Mouse (Mus musculus) right cerebral cortex, postnatal 25 days (tissue): ENCODE measurements around the gene Srcin1.
A peak's percentile ranks its signal among the peaks of the same experiment; 100 is the strongest.

Experiments used
- DNase-seq: peaks from one replicate; pipeline ENCODE4 v3.0.0; 2022

The Srcin1 gene

GRCm38 (mm10) chr11:97578286-97578685 is 2.3 kb upstream of the Srcin1 start:
- no peak for DNase-seq

DNA sequence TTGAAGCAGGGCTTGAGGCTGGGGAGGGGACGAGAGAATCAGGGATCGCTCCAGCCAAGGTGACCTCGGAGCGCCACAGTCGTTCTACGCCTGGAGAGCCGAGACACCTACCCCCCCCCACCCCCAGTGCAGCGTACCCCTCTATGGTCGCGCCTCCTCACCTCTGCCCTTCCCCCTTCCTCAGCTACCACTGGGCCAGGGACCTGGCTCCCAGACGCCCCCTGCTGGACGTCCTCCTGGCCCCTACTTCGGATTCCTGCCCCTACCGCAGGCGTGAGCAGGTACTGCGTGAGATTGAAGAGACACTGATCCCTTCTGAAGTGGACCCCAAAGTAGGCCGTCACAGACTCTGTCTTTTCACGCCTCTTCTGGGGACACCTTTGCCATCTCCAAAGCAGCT is 348 bp downstream of the Srcin1 start:
- peak; percentile 78 for DNase-seq

- peak; percentile 77 for DNase-seq
Observed at GRCm38 (mm10) chr11:97575075-97575474, 911 bp downstream of the Srcin1 start.

DNA sequence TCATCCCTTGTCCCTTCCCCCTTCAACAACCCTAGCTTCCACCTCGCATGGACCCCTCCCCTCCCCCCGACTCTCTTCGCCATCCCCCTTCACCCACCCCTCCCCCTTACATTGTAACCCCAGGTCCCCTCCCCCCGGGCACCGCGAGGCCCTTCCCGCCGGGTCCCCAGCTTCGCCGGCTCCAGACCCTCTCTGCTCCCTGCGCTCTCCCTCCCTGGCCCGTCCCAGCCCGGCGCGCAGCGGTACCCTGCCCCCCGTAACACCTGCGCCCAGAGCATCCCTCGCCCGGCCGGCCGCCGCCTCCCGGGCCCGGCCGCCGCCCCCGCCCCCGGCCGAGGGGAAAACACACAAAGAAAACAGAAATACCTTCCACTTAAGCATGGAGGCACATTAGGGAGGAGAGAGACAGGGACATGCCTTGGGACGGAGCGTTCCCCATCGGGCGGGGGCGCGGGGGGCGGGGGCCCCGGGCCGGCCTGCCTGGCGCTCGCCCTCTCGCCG is 1.4 kb downstream of the Srcin1 start:
- DNase-seq, result no peak

- DNase-seq, result peak; percentile 82
Observed at GRCm38 (mm10) chr11:97573891-97574550, 2.0 kb downstream of the Srcin1 start.

GRCm38 (mm10) chr11:97572895-97573480 is 3.0 kb downstream of the Srcin1 start:
- DNase-seq, result no peak

DNA sequence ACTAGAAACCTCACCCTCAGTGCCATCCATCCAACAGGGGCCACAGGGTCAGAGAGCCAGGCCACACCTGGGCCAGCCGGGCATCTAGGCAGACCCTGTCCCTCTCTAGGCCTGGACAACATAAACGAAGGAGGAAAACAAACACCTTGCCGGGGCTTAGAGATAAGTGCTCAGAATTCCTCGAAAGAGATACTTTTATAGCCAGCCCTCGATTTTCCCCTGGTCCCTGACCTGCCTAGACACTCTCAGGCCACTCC is 4.0 kb downstream of the Srcin1 start:
- no peak for DNase-seq

DNA sequence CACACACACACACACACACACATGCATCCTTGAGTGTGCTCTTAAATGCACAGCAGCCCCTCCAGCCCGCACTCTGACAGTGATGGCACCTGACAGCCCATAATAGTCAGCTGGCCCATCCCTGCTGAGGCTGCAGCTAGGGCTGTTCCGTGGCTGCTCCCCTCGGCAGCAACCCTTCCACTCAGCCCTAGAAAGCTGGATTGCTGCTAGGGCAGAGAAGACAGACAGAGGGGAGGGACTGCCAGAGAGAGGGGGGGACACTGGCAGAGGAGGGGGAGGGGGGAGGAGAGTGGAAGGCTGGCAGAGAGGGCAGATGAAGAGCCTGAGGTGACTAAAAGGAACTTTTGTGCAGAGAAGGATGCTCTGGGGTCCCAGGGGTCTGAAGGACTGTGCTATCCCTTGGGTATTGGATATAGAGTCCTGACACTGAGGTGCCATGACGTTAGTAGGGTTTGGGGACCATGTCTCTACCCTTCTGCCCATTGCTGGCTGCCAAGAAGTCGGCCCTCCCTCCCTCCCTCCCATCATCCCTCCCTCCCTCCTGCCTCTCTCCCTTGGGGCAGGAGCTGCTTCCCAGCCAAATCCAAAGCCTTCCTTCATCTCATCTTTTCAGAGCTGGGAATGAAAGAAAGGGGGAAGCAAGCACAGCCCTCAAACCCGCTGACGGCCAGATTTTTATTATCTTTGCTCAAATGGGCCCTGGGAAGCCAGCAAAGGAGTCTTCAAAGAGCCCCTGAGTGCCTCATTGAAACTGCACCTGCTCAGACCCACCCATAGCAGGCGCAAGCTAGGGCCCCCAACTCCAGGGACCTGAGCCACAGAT is 4.5 kb downstream of the Srcin1 start:
- no peak for DNase-seq

- DNase-seq, result no peak
Observed at GRCm38 (mm10) chr11:97570493-97571137, 5.4 kb downstream of the Srcin1 start.

GRCm38 (mm10) chr11:97569806-97570205 is 6.2 kb downstream of the Srcin1 start:
- DNase-seq, result no peak

- DNase-seq, result no peak
Observed at GRCm38 (mm10) chr11:97569301-97569724, 6.7 kb downstream of the Srcin1 start.

GRCm38 (mm10) chr11:97568729-97569128 is 7.3 kb downstream of the Srcin1 start:
- peak; percentile 82 for DNase-seq

GRCm38 (mm10) chr11:97567480-97567879 is 8.5 kb downstream of the Srcin1 start:
- no peak for DNase-seq

DNA sequence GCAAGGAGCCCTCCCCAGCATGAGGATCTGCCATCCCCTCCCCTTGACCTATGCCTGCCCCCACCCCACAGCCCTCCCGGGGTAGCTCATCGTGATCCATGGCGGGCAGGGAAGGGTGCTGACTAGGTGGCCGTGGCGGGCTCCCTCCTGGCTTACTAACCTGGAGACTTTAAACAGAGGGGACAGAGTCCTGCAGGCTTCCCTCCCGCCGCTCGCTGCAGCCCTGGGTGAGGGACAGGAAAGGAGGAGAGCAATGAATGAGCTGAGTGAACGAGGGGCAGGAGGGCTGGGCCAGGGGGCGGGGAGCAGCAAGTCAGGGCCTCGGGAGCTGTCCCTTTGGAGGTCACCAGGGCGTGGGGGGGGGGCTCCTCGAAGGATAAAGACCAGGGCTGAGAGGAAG is 9.4 kb downstream of the Srcin1 start:
- no peak for DNase-seq

GRCm38 (mm10) chr11:97563730-97564129 is 12.3 kb downstream of the Srcin1 start:
- no peak for DNase-seq

DNA sequence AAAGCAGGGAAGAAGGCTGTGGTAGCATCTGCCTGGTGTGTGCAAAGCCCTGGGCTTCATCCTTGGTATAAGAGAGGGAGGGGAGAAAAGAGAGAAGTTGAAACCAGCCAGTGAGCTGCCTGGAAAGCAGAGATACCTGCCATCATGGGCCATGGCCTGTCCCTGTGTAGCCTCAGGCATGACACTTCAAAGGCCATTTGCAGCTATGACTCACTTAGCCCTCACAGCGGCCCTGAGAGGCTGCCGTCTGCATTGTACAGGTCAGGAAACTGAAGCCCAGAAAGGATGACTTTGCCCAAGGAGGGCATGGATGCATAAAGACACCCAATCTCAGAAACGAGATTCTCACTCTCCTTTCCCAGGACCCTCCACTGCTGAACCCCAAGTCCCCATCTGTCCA is 13.4 kb downstream of the Srcin1 start:
- DNase-seq, result no peak

- DNase-seq, result peak; percentile 62
Observed at GRCm38 (mm10) chr11:97560210-97560963, 15.6 kb downstream of the Srcin1 start.

DNA sequence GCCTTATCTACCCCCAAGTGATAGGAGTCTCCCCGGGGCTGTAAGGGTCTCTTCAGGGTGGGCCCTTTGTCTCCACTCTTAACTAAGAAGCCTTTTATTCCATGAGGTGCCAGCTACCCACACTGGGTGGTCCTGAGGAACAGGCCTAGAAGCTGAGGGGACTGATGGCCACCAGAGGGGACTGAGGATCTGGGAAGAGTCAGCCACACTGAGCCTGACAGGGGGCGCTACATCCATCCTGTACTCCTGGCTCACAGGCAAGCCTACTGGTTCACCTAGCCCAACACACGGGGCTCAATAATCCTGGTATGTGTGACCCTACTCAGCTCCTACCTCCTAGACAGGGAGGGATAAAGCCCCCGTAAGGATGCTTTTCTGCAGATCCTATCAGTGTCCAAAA is 16.4 kb downstream of the Srcin1 start:
- no peak for DNase-seq

GRCm38 (mm10) chr11:97557885-97558284 is 18.1 kb downstream of the Srcin1 start:
- DNase-seq, result no peak

- DNase-seq, result no peak
Observed at GRCm38 (mm10) chr11:97556569-97557408, 19.2 kb downstream of the Srcin1 start.

DNA sequence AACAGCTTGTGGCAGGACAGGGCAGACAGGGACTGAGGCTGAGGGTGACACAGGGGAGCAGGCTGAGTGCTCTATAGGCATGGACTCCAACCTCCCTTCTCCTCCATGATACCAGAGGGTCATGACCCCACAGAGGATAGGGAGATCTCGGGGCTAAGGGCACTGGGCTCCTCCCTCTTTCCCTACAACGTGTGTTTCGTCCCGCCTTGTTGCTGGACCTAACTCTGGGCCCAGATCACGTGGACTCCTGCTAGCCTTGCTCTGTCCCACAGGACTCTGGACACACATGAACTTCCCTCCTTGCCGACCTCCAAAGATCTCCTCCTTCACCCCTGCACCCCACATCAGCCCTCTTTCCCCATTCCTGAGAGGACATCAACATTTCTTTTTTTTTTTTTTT is 20.8 kb downstream of the Srcin1 start:
- no peak for DNase-seq

GRCm38 (mm10) chr11:97552151-97552550 is 23.8 kb downstream of the Srcin1 start:
- DNase-seq, result no peak
